Mouse (Mus musculus) right cerebral cortex, postnatal 10 days (tissue): ENCODE measurements at regions not wholly inside any gene's neighbourhood (a gene's known extent, or its start where the extent isn't known, plus 50 kb on each side); places are given as distances from the start of the nearest gene placed in this dataset.

Experiments
- DNase-seq, 2 experiments: peaks; one replicate each; pipeline ENCODE4 v3.0.0; 2021; ENCODE audit warnings: low spot score in 2 of 2

GRCm38 (mm10) chr1:69470614-69471250 lies 216.3 kb downstream of the Ikzf2 start:
- no peak for DNase-seq

- DNase-seq = no peak
Measured at GRCm38 (mm10) chr1:69469158-69469901, 217.7 kb downstream of the Ikzf2 start.

GRCm38 (mm10) chr1:69466534-69467275 lies 220.3 kb downstream of the Ikzf2 start:
- DNase-seq = no peak

GRCm38 (mm10) chr1:69461191-69461590 lies 225.9 kb downstream of the Ikzf2 start:
- no peak for DNase-seq

- no peak for DNase-seq
Measured at GRCm38 (mm10) chr1:69459899-69460298, 227.1 kb downstream of the Ikzf2 start.

- no peak for DNase-seq
Measured at GRCm38 (mm10) chr1:69457471-69457870, 229.6 kb downstream of the Ikzf2 start.

- no peak for DNase-seq
Measured at GRCm38 (mm10) chr1:69453991-69454390, 233.1 kb downstream of the Ikzf2 start.

- DNase-seq = no peak
Measured at GRCm38 (mm10) chr1:69452910-69453309, 234.1 kb downstream of the Ikzf2 start.

- no peak for DNase-seq
Measured at GRCm38 (mm10) chr1:69450455-69450854, 236.6 kb downstream of the Ikzf2 start.

- no peak for DNase-seq
Measured at GRCm38 (mm10) chr1:69447276-69447675, 239.8 kb downstream of the Ikzf2 start.

GRCm38 (mm10) chr1:69444722-69445121 lies 242.3 kb downstream of the Ikzf2 start:
- DNase-seq = no peak

- no peak for DNase-seq
Measured at GRCm38 (mm10) chr1:69443466-69443865, 243.6 kb downstream of the Ikzf2 start.

- DNase-seq = peak in 1 of 2 experiments; percentile 33
Measured at GRCm38 (mm10) chr1:69440564-69441334, 246.3 kb downstream of the Ikzf2 start.

- DNase-seq = peak; percentile 73 to 76
Measured at GRCm38 (mm10) chr1:69437042-69437441, 250.0 kb downstream of the Ikzf2 start.

GRCm38 (mm10) chr1:69433655-69434357 lies 253.2 kb downstream of the Ikzf2 start:
- DNase-seq = no peak

- DNase-seq = no peak
Measured at GRCm38 (mm10) chr1:69430683-69431407, 256.2 kb downstream of the Ikzf2 start.

GRCm38 (mm10) chr1:69429632-69430031 lies 257.4 kb downstream of the Ikzf2 start:
- DNase-seq = no peak

- no peak for DNase-seq
Measured at GRCm38 (mm10) chr1:69397676-69398075, 289.4 kb downstream of the Ikzf2 start.

- no peak for DNase-seq
Measured at GRCm38 (mm10) chr1:69382374-69382773, 274.5 kb upstream of the Erbb4 start.

GRCm38 (mm10) chr1:69379741-69380140 lies 271.9 kb upstream of the Erbb4 start:
- DNase-seq = no peak
